Mouse (Mus musculus) embryonic fibroblast, embryonic 13.5 days (primary cell): ENCODE data around the gene Klf4.

Experiments used
- CTCF ChIP-seq: IDR thresholded peaks from 2 replicates; pipeline ENCODE4 v1.5.1; 2011; ENCODE audit warnings: mild to moderate bottlenecking, control low read depth, low read length, moderate library complexity, borderline replicate concordance; ENCODE audit not compliant: insufficient read depth
- POLR2A ChIP-seq: IDR thresholded peaks from 2 replicates; pipeline ENCODE4 v1.6.1; 2011; ENCODE audit warnings: low read depth, mild to moderate bottlenecking, control low read depth, low read length, moderate library complexity

DNA sequence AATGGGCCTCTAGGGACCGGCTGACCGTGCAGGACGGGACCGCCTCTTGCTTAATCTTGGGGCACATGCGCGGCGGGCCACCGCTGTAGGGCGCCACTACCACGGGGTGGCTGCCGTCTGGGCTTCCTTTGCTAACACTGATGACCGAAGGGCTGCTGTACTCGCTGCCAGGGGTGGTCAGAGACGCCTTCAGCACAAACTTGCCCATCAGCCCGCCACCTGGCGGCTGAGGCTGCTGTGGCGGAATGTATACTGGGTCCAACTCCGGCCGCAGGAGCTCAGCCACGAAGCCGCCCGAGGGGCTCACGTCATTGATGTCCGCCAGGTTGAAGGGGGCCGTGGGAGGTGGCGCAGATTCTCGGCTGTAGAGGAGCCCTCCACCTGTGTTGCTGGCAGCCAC lies 2.0 kb downstream of the Klf4 start:
- TF ChIP-seq CTCF (peak; percentile 69), POLR2A (peak; percentile 44; the same call in 1 of the 2 replicates)
